Mouse (Mus musculus) hindbrain, embryonic 11.5 days (tissue): Measurements from ENCODE around the gene Chst8. TPM values are rescaled to one million over a fixed set of nuclear protein-coding genes. Genes with fewer than 3 reads are reported as not detected.

ENCODE experiments used
- ATAC-seq: fragments of 200-750 bp; cut with Nextera tagmentation; 2 replicates; pipeline ENCODE4 v1.8.0; 2017; ENCODE audit warnings: mild to moderate bottlenecking, moderate TSS enrichment, moderate library complexity; ENCODE audit not compliant: low FRiP score
- DNase-seq: peaks from one replicate; pipeline ENCODE4 v3.0.0-alpha.2; 2015; ENCODE audit warnings: low spot score
- H3K27ac ChIP-seq: fragments of 300-500 bp; sonication (generic); 2 replicates; pipeline ENCODE4 v1.5.1; 2014; ENCODE audit warnings: mild to moderate bottlenecking, low read depth, low read length
- H3K27me3 ChIP-seq: fragments of 300-500 bp; sonication (generic); 2 replicates; pipeline ENCODE4 v1.6.1; 2014; ENCODE audit warnings: mild to moderate bottlenecking, low read length, moderate library complexity, mixed read lengths; ENCODE audit not compliant: control insufficient read depth, insufficient read depth
- H3K36me3 ChIP-seq: fragments of 300-500 bp; sonication (generic); 2 replicates; pipeline ENCODE4 v1.6.1; 2014; ENCODE audit warnings: mild to moderate bottlenecking, low read length, moderate library complexity, mixed read lengths; ENCODE audit not compliant: control insufficient read depth, insufficient read depth
- H3K4me1 ChIP-seq: fragments of 300-500 bp; sonication (generic); replicated peaks from 2 replicates; pipeline ENCODE4 v1.6.1; 2014; ENCODE audit warnings: low read length, mixed read lengths; ENCODE audit not compliant: control insufficient read depth, insufficient read depth
- H3K4me2 ChIP-seq: fragments of 300-500 bp; sonication (generic); replicated peaks from 2 replicates; pipeline ENCODE4 v1.6.1; 2014; ENCODE audit warnings: mild to moderate bottlenecking, low read depth, low read length
- H3K4me3 ChIP-seq: fragments of 300-500 bp; sonication (generic); 2 replicates; pipeline ENCODE4 v1.5.1; 2014; ENCODE audit warnings: low read depth, low read length
- H3K9ac ChIP-seq: fragments of 300-500 bp; sonication (generic); 2 replicates; pipeline ENCODE4 v1.6.1; 2014; ENCODE audit warnings: low read depth, low read length
- H3K9me3 ChIP-seq: fragments of 300-500 bp; sonication (generic); 2 replicates; pipeline ENCODE4 v1.6.1; 2016; ENCODE audit warnings: low read length; ENCODE audit not compliant: control insufficient read depth
- WGBS: fragments of 180-500 bp; shearing (Covaris S2); extraction: QIAGEN DNeasy Blood & Tissue Kit; methylation state at CpG from one replicate; pipeline ENCODE4 v1.1.7; 2014; 5-methylcytosine and 5-hydroxymethylcytosine counted together
- polyA plus RNA-seq: library from polyadenylated mRNA; unstranded; fragments of >200 nt; fragmentation: Nextera tagmentation; extraction: Ambion mirVana; gene quantifications from 2 replicates; pipeline ENCODE4 v1.2.1, GENCODE M21; 2014

Chst8 gene
- polyA plus RNA-seq, 1 experiment from 2014 or later, result 13.5 TPM

- Histone ChIP-seq H3K27ac (peak overlapping the region; percentile 72), H3K27me3 (no peaks in the 10 kb centered on the region), H3K36me3 (no peaks in the 10 kb centered on the region), H3K9ac (peak overlapping the region; percentile 60), H3K4me2 (peak overlapping the region; percentile 63), H3K4me1 (peaks cover 9% of the 10 kb centered on the region), H3K9me3 (no peaks in the 10 kb centered on the region), H3K4me3 (peak overlapping the region; percentile 32)
- no peak for DNase-seq
- WGBS, result 44% methylated on average over 8 of the region's 8 CpGs
- ATAC-seq, result peak; percentile 37
These were observed 182.8 kb downstream of the Chst8 start for GRCm38 (mm10) chr7:34629702-34630210.

Other genes with a start within 250 kb of the Chst8 start
- 12.2 and 17.0 TPM in 2 replicates for gene Kctd15, start 156.0 kb downstream of the Chst8 start, polyA plus RNA-seq
- 57.8 and 66.0 TPM in 2 replicates for gene Pepd, start 99.7 kb upstream of the Chst8 start, polyA plus RNA-seq
- gene Cebpg, start 243.9 kb upstream of the Chst8 start, polyA plus RNA-seq, result 37.8 and 39.3 TPM in 2 replicates